Comparison of ENCODE assay signal across 8 mouse cellular contexts in genomic region chr14:55540787-55541321, GRCm38 (mm10). TPM values are rescaled to one million over a fixed set of nuclear protein-coding genes. Genes with fewer than 3 reads are reported as not detected.
DNase-seq lines count a peak whose midpoint lies in the region; ATAC-seq lines count a peak whose summit lies in the region.

No protein-coding gene starts in this region.

- DNase-seq in R1 (ENCODE audit: low read depth, low spot score), result peak; percentile 27
- DNase-seq in cerebellum, adult 9-10 months, result peak; percentile 88
- peak; percentile 63 to 84 for DNase-seq in frontal cortex, postnatal 36 days (ENCODE audit: low spot score in 2 of 2)
- peak; percentile 64 to 92 for DNase-seq in left cerebral cortex, postnatal 10 days (ENCODE audit: extremely low spot score in 1 of 2, low spot score in 2 of 2)
- DNase-seq in right cerebral cortex, postnatal 36 days (ENCODE audit: low spot score in 2 of 2), result peak; percentile 53 to 70

- intact Hi-C loops in left cerebral cortex, postnatal 10 days (cut with DNase I), result no loop called here

- H3K4me2 ChIP-seq in hindbrain, embryonic 15.5 days, result peak overlapping the region; percentile 69

- peaks cover 28% of the 10 kb centered on the region for H3K4me1 ChIP-seq in hindbrain, embryonic 15.5 days (replicated peaks)

- peak overlapping the region; percentile 50 for H3K4me3 ChIP-seq in hindbrain, embryonic 15.5 days

- ATAC-seq in hindbrain, embryonic 15.5 days (ENCODE audit: low FRiP score, low read depth), result peak; percentile 58
- peak; percentile 35 for ATAC-seq in megakaryocyte-erythroid progenitor cell, adult 5-6 weeks (replicated peaks; ENCODE audit: low FRiP score, low TSS enrichment, poor library complexity, severe bottlenecking)
- ATAC-seq in activated CD4-positive, CD25-positive, alpha-beta regulatory T cell, adult 4 months, result no peak

- whole genome bisulfite sequencing in hindbrain, embryonic 15.5 days, result 6% methylated on average over 10 of the region's 10 CpGs

- H3K9me3 ChIP-seq in hindbrain, embryonic 15.5 days, result no peaks in the 10 kb centered on the region

- no peaks in the 10 kb centered on the region for H3K27me3 ChIP-seq in hindbrain, embryonic 15.5 days

- peak overlapping the region; percentile 62 for H3K9ac ChIP-seq in hindbrain, embryonic 15.5 days

- H3K27ac ChIP-seq in hindbrain, embryonic 15.5 days (replicated peaks), result peak overlapping the region; percentile 84

- peaks cover 8% of the 10 kb centered on the region; the same call in 1 of the 2 replicates for H3K36me3 ChIP-seq in hindbrain, embryonic 15.5 days

RNA-seq across cellular contexts. Expression of gene Pck2, which starts 0.8 kb away (rescaled TPM):
- 28.6 and 29.4 TPM in 2 replicates for polyA plus RNA-seq in hindbrain, embryonic 15.5 days (2015; fragmentation: Nextera tagmentation; extraction: Ambion mirVana)
- total RNA-seq in left cerebral cortex, postnatal 10 days (2021), result 10 to 100 TPM; 13.3 to 15.5 TPM
- total RNA-seq in megakaryocyte-erythroid progenitor cell, adult 5-6 weeks (2014; fragmentation: Nextera tagmentation), result 66.0 and 88.0 TPM in 2 replicates
- total RNA-seq in megakaryocyte-erythroid progenitor cell, adult 5-6 weeks (2017), result 48.7 and 55.6 TPM in 2 replicates
- 10 to 100 TPM; 23.6 to 33.4 TPM for polyA plus RNA-seq in activated CD4-positive, CD25-positive, alpha-beta regulatory T cell, adult 4 months (2017; shearing (Covaris generic))

RNA-seq across cellular contexts. Expression of gene Nrl, which starts 16.1 kb away (rescaled TPM):
- 0.10 and 0.22 TPM in 2 replicates for polyA plus RNA-seq in hindbrain, embryonic 15.5 days (2015; fragmentation: Nextera tagmentation; extraction: Ambion mirVana)
- total RNA-seq in left cerebral cortex, postnatal 10 days (2021), result under 1 TPM; 0.18 to 0.49 TPM
- not detected in 2 replicates for total RNA-seq in megakaryocyte-erythroid progenitor cell, adult 5-6 weeks (2014; fragmentation: Nextera tagmentation)
- not detected in 2 replicates for total RNA-seq in megakaryocyte-erythroid progenitor cell, adult 5-6 weeks (2017)
- under 1 TPM in 1 of 2 experiments, not detected in 1; 0.07 TPM for polyA plus RNA-seq in activated CD4-positive, CD25-positive, alpha-beta regulatory T cell, adult 4 months (2017; shearing (Covaris generic))

RNA-seq across cellular contexts. Expression of gene Dcaf11, which starts 19.0 kb away (rescaled TPM):
- 111 and 114 TPM in 2 replicates for polyA plus RNA-seq in hindbrain, embryonic 15.5 days (2015; fragmentation: Nextera tagmentation; extraction: Ambion mirVana)
- total RNA-seq in left cerebral cortex, postnatal 10 days (2021), result 10 to 100 TPM; 66.1 to 68.0 TPM
- 41.6 and 45.9 TPM in 2 replicates for total RNA-seq in megakaryocyte-erythroid progenitor cell, adult 5-6 weeks (2014; fragmentation: Nextera tagmentation)
- total RNA-seq in megakaryocyte-erythroid progenitor cell, adult 5-6 weeks (2017), result 48.3 and 115 TPM in 2 replicates
- 10 to 100 TPM; 95.9 to 97.4 TPM for polyA plus RNA-seq in activated CD4-positive, CD25-positive, alpha-beta regulatory T cell, adult 4 months (2017; shearing (Covaris generic))

RNA-seq across cellular contexts. Expression of gene A730061H03Rik, which starts 19.4 kb away (rescaled TPM):
- polyA plus RNA-seq in hindbrain, embryonic 15.5 days (2015; fragmentation: Nextera tagmentation; extraction: Ambion mirVana), result 1.0 and 1.1 TPM in 2 replicates
- total RNA-seq in left cerebral cortex, postnatal 10 days (2021), result not detected
- 2.7 TPM in 1 of 2 replicates, not detected in the other for total RNA-seq in megakaryocyte-erythroid progenitor cell, adult 5-6 weeks (2014; fragmentation: Nextera tagmentation)
- 14.8 TPM in 1 of 2 replicates, not detected in the other for total RNA-seq in megakaryocyte-erythroid progenitor cell, adult 5-6 weeks (2017)
- not detected for polyA plus RNA-seq in activated CD4-positive, CD25-positive, alpha-beta regulatory T cell, adult 4 months (2017; shearing (Covaris generic))

RNA-seq across cellular contexts. Expression of gene Cpne6, which starts 30.6 kb away (rescaled TPM):
- polyA plus RNA-seq in hindbrain, embryonic 15.5 days (2015; fragmentation: Nextera tagmentation; extraction: Ambion mirVana), result 6.4 and 9.9 TPM in 2 replicates
- total RNA-seq in left cerebral cortex, postnatal 10 days (2021), result 100 to 1,000 TPM; 176 to 200 TPM
- not detected in 2 replicates for total RNA-seq in megakaryocyte-erythroid progenitor cell, adult 5-6 weeks (2014; fragmentation: Nextera tagmentation)
- not detected in 2 replicates for total RNA-seq in megakaryocyte-erythroid progenitor cell, adult 5-6 weeks (2017)
- not detected for polyA plus RNA-seq in activated CD4-positive, CD25-positive, alpha-beta regulatory T cell, adult 4 months (2017; shearing (Covaris generic))

Comparison
In these comparisons a context has a peak if more than half of its experiments do, and no peak if none do; other contexts are left out.
1. DNase-seq: peak in every context shown above with its lines; median percentile 88 in cerebellum, adult 9-10 months; 78 in left cerebral cortex, postnatal 10 days; 74 in frontal cortex, postnatal 36 days; 62 in right cerebral cortex, postnatal 36 days; 27 in R1.